Mouse (Mus musculus) lung, postnatal 0 days (tissue): Measurements from ENCODE around the gene Olfr875. TPM values are rescaled to one million over a fixed set of nuclear protein-coding genes. Genes with fewer than 3 reads are reported as not detected.
"Not testable (repeated sequence)": the region's sequence is repeated elsewhere in the genome, so short reads cannot be mapped to it uniquely, and the experiment has no call there.

Source experiments
- ATAC-seq: fragments of 200-750 bp; cut with Nextera tagmentation; 2 replicates; pipeline ENCODE4 v1.8.0; 2017; ENCODE audit warnings: moderate library complexity
- DNase-seq: peaks from one replicate; pipeline ENCODE4 v3.0.0-alpha.2; 2016; ENCODE audit warnings: low spot score
- H3K27ac ChIP-seq: fragments of 300-500 bp; sonication (generic); 2 replicates; pipeline ENCODE4 v1.5.1; 2014; ENCODE audit warnings: antibody characterized with exemption, mild to moderate bottlenecking, low read length, mixed read lengths
- H3K27me3 ChIP-seq: fragments of 300-500 bp; sonication (generic); replicated peaks from 2 replicates; pipeline ENCODE4 v1.6.1; 2014; ENCODE audit warnings: low read length, mixed read lengths; ENCODE audit not compliant: insufficient read depth
- H3K36me3 ChIP-seq: fragments of 300-500 bp; sonication (generic); 2 replicates; pipeline ENCODE4 v1.6.1; 2014; ENCODE audit warnings: low read length, mixed read lengths; ENCODE audit not compliant: insufficient read depth
- H3K4me1 ChIP-seq: fragments of 300-500 bp; sonication (generic); 2 replicates; pipeline ENCODE4 v1.6.1; 2014; ENCODE audit warnings: antibody characterized with exemption, low read depth, low read length, mixed read lengths; ENCODE audit not compliant: insufficient read depth
- H3K4me2 ChIP-seq: fragments of 300-500 bp; sonication (generic); replicated peaks from 2 replicates; pipeline ENCODE4 v1.6.1; 2014; ENCODE audit warnings: low read depth, mild to moderate bottlenecking, low read length, moderate library complexity, mixed read lengths
- H3K4me3 ChIP-seq: fragments of 300-500 bp; sonication (generic); 2 replicates; pipeline ENCODE4 v1.5.1; 2014; ENCODE audit warnings: low read depth, low read length
- H3K9ac ChIP-seq: fragments of 300-500 bp; sonication (generic); replicated peaks from 2 replicates; pipeline ENCODE4 v1.6.1; 2014; ENCODE audit warnings: low read depth, mild to moderate bottlenecking
- H3K9me3 ChIP-seq: fragments of 300-500 bp; sonication (generic); 2 replicates; pipeline ENCODE4 v1.6.1; 2016; ENCODE audit warnings: low read length, mixed read lengths
- CTCF ChIP-seq: IDR thresholded peaks from 2 replicates; pipeline ENCODE4 v1.5.1; 2016; ENCODE audit warnings: antibody characterized with exemption, mild to moderate bottlenecking
- EP300 ChIP-seq: IDR thresholded peaks from 2 replicates; pipeline ENCODE4 v1.6.1; 2016; ENCODE audit warnings: antibody characterized with exemption, mild to moderate bottlenecking, control low read depth
- WGBS: fragments of 180-500 bp; shearing (Covaris S2); extraction: QIAGEN DNeasy Blood & Tissue Kit; methylation state at CpG from one replicate; pipeline ENCODE4 v1.1.7; 2014; 5-methylcytosine and 5-hydroxymethylcytosine counted together
- polyA plus RNA-seq: library from polyadenylated mRNA; unstranded; fragments of >200 nt; fragmentation: Nextera tagmentation; extraction: Ambion mirVana; gene quantifications from 2 replicates; pipeline ENCODE4 v1.2.1, GENCODE M21; 2015

Gene Olfr875
- polyA plus RNA-seq, 1 experiment from 2014 or later = not detected

DNA sequence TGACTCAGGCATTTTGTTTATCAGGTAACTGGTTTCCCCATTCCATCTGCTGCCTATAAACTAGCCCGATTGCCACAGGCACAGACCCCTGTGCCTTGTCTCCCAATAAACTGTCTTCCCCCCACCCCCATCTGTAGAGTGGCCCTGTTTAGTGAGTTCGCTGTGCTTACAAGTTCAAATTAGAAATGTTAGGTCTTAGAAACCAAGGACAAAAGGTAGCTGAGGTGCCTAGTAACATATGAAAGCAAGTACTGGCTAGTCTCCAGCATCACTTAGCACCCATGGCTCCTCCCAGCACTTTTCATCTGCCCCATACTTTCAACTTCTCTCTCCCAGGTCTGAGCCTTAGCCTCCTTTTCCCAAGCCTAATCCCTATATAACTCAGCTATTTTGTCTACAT lies 9.9 kb upstream of the Olfr875 start:
- H3K4me3 ChIP-seq = no peak overlapping the region
- no peaks in the 10 kb centered on the region for H3K9me3 ChIP-seq
- H3K4me1 ChIP-seq = no peaks in the 10 kb centered on the region
- no peak overlapping the region for H3K27ac ChIP-seq
- 90% methylated on average over 2 of the region's 2 CpGs for WGBS
- DNase-seq (no peak), ATAC-seq (no peak)
- H3K4me2 ChIP-seq = no peak overlapping the region
- no peaks in the 10 kb centered on the region for H3K36me3 ChIP-seq
- TF ChIP-seq CTCF (no peak), EP300 (no peak)
- no peak overlapping the region for H3K9ac ChIP-seq
- H3K27me3 ChIP-seq = no peaks in the 10 kb centered on the region

DNA sequence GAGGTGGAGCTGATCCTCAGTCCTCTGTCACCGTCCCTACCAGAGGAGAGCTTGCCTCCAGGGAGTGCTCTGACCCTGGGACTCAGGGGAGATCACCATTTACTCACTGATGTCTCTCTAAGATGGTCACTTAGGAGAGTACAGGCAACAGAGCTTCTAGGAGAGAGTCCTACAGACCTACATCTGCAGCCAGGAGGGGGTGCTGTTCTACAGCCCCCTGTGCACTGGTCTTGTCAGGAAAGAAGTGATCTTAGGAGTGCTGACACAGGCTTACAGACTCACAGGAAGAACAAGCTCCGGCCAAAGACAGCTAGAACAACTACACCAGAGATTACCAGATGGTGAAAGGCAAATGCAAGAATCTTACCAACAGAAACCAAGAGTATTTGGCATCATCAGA lies 9.1 kb upstream of the Olfr875 start:
- Histone ChIP-seq H3K4me2 (no peak overlapping the region), H3K27ac (no peak overlapping the region), H3K9ac (no peak overlapping the region), H3K36me3 (no peaks in the 10 kb centered on the region), H3K9me3 (no peaks in the 10 kb centered on the region), H3K4me3 (no peak overlapping the region), H3K4me1 (no peaks in the 10 kb centered on the region), H3K27me3 (no peaks in the 10 kb centered on the region)
- 44% methylated on average over 2 of the region's 2 CpGs for WGBS
- DNase-seq (no peak), ATAC-seq (no peak)
- 0 out of 2 replicates have a peak, but pooled peaks have one; percentile 10 for TF ChIP-seq CTCF
- TF ChIP-seq EP300 = no peak

DNA sequence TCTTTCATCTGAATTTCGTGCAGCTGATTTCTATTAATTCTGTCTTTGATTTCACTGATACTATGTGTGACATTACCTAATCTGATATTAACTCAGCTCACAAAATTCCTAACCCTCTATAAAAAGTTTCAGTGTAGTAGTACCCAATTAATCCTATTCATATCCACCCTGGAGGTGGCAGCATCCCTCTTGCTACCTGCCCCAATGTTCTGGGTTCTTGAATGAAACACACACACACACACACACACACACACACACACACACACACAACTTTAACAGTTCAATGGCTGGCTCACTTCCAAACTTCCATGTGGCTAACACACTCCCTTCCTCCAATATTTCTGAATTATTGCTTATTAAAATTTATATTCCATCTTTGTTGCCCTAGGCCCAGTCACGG lies 996 bp upstream of the Olfr875 start:
- H3K9me3 ChIP-seq = no peaks in the 10 kb centered on the region
- no peaks in the 10 kb centered on the region for H3K4me1 ChIP-seq
- H3K9ac ChIP-seq = no peak overlapping the region
- H3K27ac ChIP-seq = no peak overlapping the region
- WGBS = 68% methylated on average over 2 of the region's 2 CpGs
- DNase-seq (no peak), ATAC-seq (no peak)
- no peak for TF ChIP-seq CTCF
- no peak for TF ChIP-seq EP300
- H3K4me2 ChIP-seq = no peak overlapping the region
- H3K36me3 ChIP-seq = no peaks in the 10 kb centered on the region
- no peaks in the 10 kb centered on the region for H3K27me3 ChIP-seq
- H3K4me3 ChIP-seq = no peak overlapping the region

DNA sequence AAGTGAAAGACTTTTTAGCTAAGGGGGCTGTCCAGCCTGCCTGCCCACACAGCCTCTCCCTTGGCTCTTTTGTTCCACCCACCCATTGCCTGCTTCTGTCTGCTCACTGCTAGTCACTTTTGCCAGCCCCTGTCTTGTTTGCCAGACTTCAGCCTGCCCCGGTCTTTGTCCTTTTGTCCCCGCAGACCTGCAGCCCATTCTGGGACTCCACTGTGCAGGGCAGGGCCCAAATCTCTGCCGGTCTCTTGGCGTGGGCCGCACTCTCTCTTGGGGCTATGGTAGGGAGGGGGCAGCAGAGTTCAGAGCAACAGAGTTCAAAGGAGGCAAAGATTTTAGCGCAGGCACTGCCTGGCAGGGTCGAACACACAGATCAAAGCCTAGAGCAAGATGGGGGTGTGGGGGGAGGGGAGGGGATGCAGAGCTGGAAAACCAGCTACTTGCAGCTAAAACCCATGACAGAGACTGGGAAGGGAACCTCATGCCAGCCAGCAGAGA lies 11.2 kb downstream of the Olfr875 start:
- Histone ChIP-seq H3K4me3 (no peak overlapping the region), H3K9ac (no peak overlapping the region), H3K4me1 (no peaks in the 10 kb centered on the region), H3K36me3 (no peaks in the 10 kb centered on the region), H3K9me3 (no peaks in the 10 kb centered on the region), H3K27ac (no peak overlapping the region), H3K4me2 (peak overlapping the region; percentile 11), H3K27me3 (no peaks in the 10 kb centered on the region)
- DNase-seq (no peak), ATAC-seq (no peak)
- TF ChIP-seq EP300 (no peak), CTCF (no peak)
- 3% methylated on average over 7 of the region's 7 CpGs for WGBS

DNA sequence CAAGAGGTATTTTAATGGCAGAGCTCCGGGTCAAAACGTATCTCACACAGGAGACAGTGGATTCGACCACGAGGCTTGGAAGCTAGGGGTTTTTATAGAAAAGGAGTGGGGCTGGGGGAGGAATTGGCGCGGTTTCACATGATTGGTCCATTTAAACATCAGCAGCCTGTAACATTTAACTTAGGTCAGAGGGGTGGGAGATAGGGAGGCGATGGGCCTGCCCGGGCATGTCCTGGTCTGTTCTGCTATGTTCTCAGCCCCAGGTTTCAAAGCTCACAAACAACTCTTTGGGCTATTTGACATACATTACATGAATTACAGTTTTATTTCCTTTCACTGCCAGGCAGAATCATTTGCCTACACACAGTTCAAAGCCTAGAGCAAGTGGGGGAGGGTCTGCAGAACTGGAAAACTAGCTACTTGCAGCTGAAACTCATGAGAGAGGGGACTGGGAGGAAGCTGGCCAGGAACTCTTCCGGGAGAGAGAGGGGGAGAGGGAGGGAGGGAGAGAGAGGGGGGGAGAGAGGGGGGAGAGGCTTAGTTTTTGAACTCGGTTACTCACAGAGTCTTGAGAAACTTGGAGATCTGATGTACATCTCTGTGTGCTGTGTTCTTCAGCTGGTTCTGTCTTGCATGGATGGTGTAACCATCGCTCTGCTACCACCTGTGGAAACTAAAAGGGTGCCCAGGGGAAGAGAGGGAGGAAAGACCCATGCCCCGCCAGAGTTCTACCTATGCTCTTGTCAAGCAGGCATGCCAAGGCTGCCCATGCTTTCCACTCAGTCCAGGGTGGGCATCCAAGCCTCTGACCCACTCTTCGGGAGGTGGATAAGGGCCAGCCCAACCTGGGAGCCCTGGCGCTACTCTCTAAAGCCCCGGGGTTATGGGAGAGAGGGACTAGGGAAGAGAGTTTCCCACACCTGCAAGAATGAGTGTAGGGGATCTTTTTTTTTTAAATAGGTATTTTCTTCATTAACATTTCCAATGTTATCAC lies 12.0 kb downstream of the Olfr875 start:
- H3K36me3 ChIP-seq, H3K4me2 ChIP-seq, H3K9ac ChIP-seq, H3K4me3 ChIP-seq, H3K4me1 ChIP-seq, H3K27me3 ChIP-seq, H3K27ac ChIP-seq, H3K9me3 ChIP-seq: not testable (repeated sequence)
- DNase-seq (peak; percentile 5), ATAC-seq (peak; percentile 26; the same call in 1 of the 2 replicates)
- WGBS = 56% methylated on average over 11 of the region's 15 CpGs

DNA sequence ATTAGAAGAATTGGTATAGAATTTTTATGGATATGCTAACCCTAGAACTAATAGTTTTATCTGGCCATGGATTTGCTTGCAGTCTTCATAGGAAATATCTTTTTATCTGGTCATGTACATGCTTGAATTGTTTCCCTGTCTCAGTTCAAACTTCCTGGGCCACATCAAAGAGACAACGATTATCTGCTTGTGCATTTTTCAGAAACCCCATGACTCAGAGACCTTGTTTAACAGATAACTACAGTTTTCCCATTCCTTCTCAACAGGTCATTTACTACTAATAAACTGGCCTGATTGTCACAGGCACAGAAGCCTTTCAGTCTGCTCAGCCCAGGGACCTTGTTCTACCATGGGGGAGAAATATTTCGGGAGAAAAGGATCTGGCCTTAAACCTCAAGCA lies 14.8 kb downstream of the Olfr875 start:
- WGBS = 59% methylated on average over 2 of the region's 2 CpGs
- H3K4me1 ChIP-seq = no peaks in the 10 kb centered on the region
- no peak for ATAC-seq

More for the DNA sequence above, 14.8 kb downstream of the Olfr875 start:
- no peaks in the 10 kb centered on the region for H3K36me3 ChIP-seq
- H3K27ac ChIP-seq = no peak overlapping the region
- TF ChIP-seq EP300 (no peak), CTCF (no peak)
- no peak overlapping the region for H3K4me2 ChIP-seq
- no peaks in the 10 kb centered on the region for H3K9me3 ChIP-seq
- no peak for DNase-seq
- H3K9ac ChIP-seq = no peak overlapping the region
- no peaks in the 10 kb centered on the region for H3K27me3 ChIP-seq
- no peak overlapping the region for H3K4me3 ChIP-seq
